Mouse (Mus musculus) midbrain, embryonic 15.5 days (tissue): ENCODE data around the gene Igsf21. TPM values are rescaled to one million over a fixed set of nuclear protein-coding genes. Genes with fewer than 3 reads are reported as not detected.

Experiments used
- ATAC-seq: fragments of 200-750 bp; cut with Nextera tagmentation; replicated peaks from 2 replicates; pipeline ENCODE4 v1.8.0; 2017; ENCODE audit warnings: moderate TSS enrichment
- H3K27ac ChIP-seq: fragments of 300-500 bp; sonication (generic); 2 replicates; pipeline ENCODE4 v1.5.1; 2015; ENCODE audit warnings: mild to moderate bottlenecking, inconsistent platforms
- H3K27me3 ChIP-seq: fragments of 300-500 bp; sonication (generic); replicated peaks from 2 replicates; pipeline ENCODE4 v1.6.1; 2015; ENCODE audit warnings: inconsistent platforms
- H3K36me3 ChIP-seq: fragments of 300-500 bp; sonication (generic); replicated peaks from 2 replicates; pipeline ENCODE4 v1.6.1; 2015; ENCODE audit warnings: inconsistent platforms
- H3K4me1 ChIP-seq: fragments of 300-500 bp; sonication (generic); 2 replicates; pipeline ENCODE4 v1.6.1; 2015; ENCODE audit warnings: inconsistent platforms
- H3K4me2 ChIP-seq: fragments of 300-500 bp; sonication (generic); 2 replicates; pipeline ENCODE4 v1.6.1; 2015; ENCODE audit warnings: inconsistent platforms, mild to moderate bottlenecking, moderate library complexity
- H3K4me3 ChIP-seq: fragments of 300-500 bp; sonication (generic); 2 replicates; pipeline ENCODE4 v1.5.1; 2015; ENCODE audit warnings: mild to moderate bottlenecking, inconsistent platforms
- H3K9ac ChIP-seq: fragments of 300-500 bp; sonication (generic); 2 replicates; pipeline ENCODE4 v1.6.1; 2015; ENCODE audit warnings: mild to moderate bottlenecking, inconsistent platforms
- H3K9me3 ChIP-seq: fragments of 300-500 bp; sonication (generic); 2 replicates; pipeline ENCODE4 v1.6.1; 2016; ENCODE audit warnings: inconsistent platforms
- WGBS: fragments of 180-500 bp; shearing (Covaris S2); methylation state at CpG from one replicate; pipeline ENCODE4 v1.1.7; 2015; ENCODE audit warnings: mixed read lengths; 5-methylcytosine and 5-hydroxymethylcytosine counted together
- polyA plus RNA-seq: library from polyadenylated mRNA; unstranded; fragments of >200 nt; fragmentation: Nextera tagmentation; extraction: Ambion mirVana; gene quantifications from 2 replicates; pipeline ENCODE4 v1.2.1, GENCODE M21; 2015

Igsf21 gene
- polyA plus RNA-seq, 1 experiment from 2014 or later, result 96.3 TPM

- no peak overlapping the region for H3K4me3 ChIP-seq
- no peak overlapping the region for H3K4me2 ChIP-seq
- no peak overlapping the region for H3K9ac ChIP-seq
- peaks cover 32% of the 10 kb centered on the region for H3K4me1 ChIP-seq
- no peak for ATAC-seq
- no peaks in the 10 kb centered on the region for H3K9me3 ChIP-seq
- no peaks in the 10 kb centered on the region for H3K36me3 ChIP-seq
- H3K27me3 ChIP-seq, result no peaks in the 10 kb centered on the region
- no peak overlapping the region for H3K27ac ChIP-seq
- 50% methylated on average over 6 of the region's 7 CpGs for WGBS
Measured at GRCm38 (mm10) chr4:140227837-140228236, 18.7 kb downstream of the Igsf21 start.

GRCm38 (mm10) chr4:140225204-140225603, 21.4 kb downstream of the Igsf21 start:
- no peaks in the 10 kb centered on the region for H3K36me3 ChIP-seq
- H3K27me3 ChIP-seq, result no peaks in the 10 kb centered on the region
- H3K4me2 ChIP-seq, result no peak overlapping the region
- WGBS, result 83% methylated on average over 9 of the region's 9 CpGs
- peaks cover 55% of the 10 kb centered on the region for H3K4me1 ChIP-seq
- no peak overlapping the region for H3K4me3 ChIP-seq
- H3K9ac ChIP-seq, result no peak overlapping the region
- H3K27ac ChIP-seq, result no peak overlapping the region
- ATAC-seq, result no peak
- H3K9me3 ChIP-seq, result no peaks in the 10 kb centered on the region

GRCm38 (mm10) chr4:140224451-140224850, 22.1 kb downstream of the Igsf21 start:
- H3K36me3 ChIP-seq, result no peaks in the 10 kb centered on the region
- H3K4me3 ChIP-seq, result no peak overlapping the region
- 79% methylated on average over 7 of the region's 7 CpGs for WGBS
- H3K27me3 ChIP-seq, result no peaks in the 10 kb centered on the region
- no peak overlapping the region for H3K27ac ChIP-seq
- no peak overlapping the region for H3K4me2 ChIP-seq
- H3K9ac ChIP-seq, result no peak overlapping the region
- ATAC-seq, result no peak
- H3K9me3 ChIP-seq, result no peaks in the 10 kb centered on the region
- H3K4me1 ChIP-seq, result peaks cover 63% of the 10 kb centered on the region

GRCm38 (mm10) chr4:140223067-140223466, 23.5 kb downstream of the Igsf21 start:
- H3K4me3 ChIP-seq, result no peak overlapping the region
- no peak overlapping the region for H3K9ac ChIP-seq
- H3K9me3 ChIP-seq, result no peaks in the 10 kb centered on the region
- H3K27me3 ChIP-seq, result no peaks in the 10 kb centered on the region
- H3K4me1 ChIP-seq, result peaks cover 72% of the 10 kb centered on the region
- no peak overlapping the region for H3K4me2 ChIP-seq
- H3K36me3 ChIP-seq, result no peaks in the 10 kb centered on the region
- WGBS, result 37% methylated on average over 12 of the region's 12 CpGs
- no peak overlapping the region for H3K27ac ChIP-seq
- no peak for ATAC-seq

GRCm38 (mm10) chr4:140220326-140221093, 26.1 kb downstream of the Igsf21 start:
- H3K9ac ChIP-seq, result no peak overlapping the region
- no peak overlapping the region for H3K4me2 ChIP-seq
- no peak overlapping the region for H3K4me3 ChIP-seq
- H3K36me3 ChIP-seq, result no peaks in the 10 kb centered on the region
- H3K4me1 ChIP-seq, result peaks cover 68% of the 10 kb centered on the region
- no peak for ATAC-seq
- H3K9me3 ChIP-seq, result no peaks in the 10 kb centered on the region
- 32% methylated on average over 22 of the region's 22 CpGs for WGBS
- no peaks in the 10 kb centered on the region for H3K27me3 ChIP-seq
- H3K27ac ChIP-seq, result peak overlapping the region; percentile 7

- Histone ChIP-seq H3K9ac (no peak overlapping the region), H3K4me1 (peaks cover 69% of the 10 kb centered on the region), H3K27ac (peak overlapping the region; percentile 50), H3K4me3 (no peak overlapping the region), H3K9me3 (no peaks in the 10 kb centered on the region), H3K27me3 (no peaks in the 10 kb centered on the region), H3K36me3 (no peaks in the 10 kb centered on the region), H3K4me2 (no peak overlapping the region)
- peak; percentile 58; the same call in 1 of the 2 replicates for ATAC-seq
- whole genome bisulfite sequencing, result 32% methylated on average over 17 of the region's 17 CpGs
Measured at GRCm38 (mm10) chr4:140218853-140219852, 27.4 kb downstream of the Igsf21 start.

GRCm38 (mm10) chr4:140218384-140218783, 28.2 kb downstream of the Igsf21 start:
- no peaks in the 10 kb centered on the region for H3K36me3 ChIP-seq
- H3K4me1 ChIP-seq, result peaks cover 61% of the 10 kb centered on the region
- no peak overlapping the region for H3K4me3 ChIP-seq
- H3K9ac ChIP-seq, result no peak overlapping the region
- ATAC-seq, result peak; percentile 64
- 35% methylated on average over 5 of the region's 5 CpGs for WGBS
- no peaks in the 10 kb centered on the region for H3K9me3 ChIP-seq
- no peaks in the 10 kb centered on the region for H3K27me3 ChIP-seq
- no peak overlapping the region for H3K4me2 ChIP-seq
- H3K27ac ChIP-seq, result peak overlapping the region; percentile 50

- Histone ChIP-seq H3K9ac (no peak overlapping the region), H3K4me2 (no peak overlapping the region), H3K27ac (peak overlapping the region; percentile 50), H3K27me3 (no peaks in the 10 kb centered on the region), H3K4me1 (peaks cover 57% of the 10 kb centered on the region), H3K9me3 (no peaks in the 10 kb centered on the region), H3K4me3 (no peak overlapping the region), H3K36me3 (no peaks in the 10 kb centered on the region)
- peak; percentile 12; the same call in 1 of the 2 replicates for ATAC-seq
- 36% methylated on average over 8 of the region's 8 CpGs for WGBS
Measured at GRCm38 (mm10) chr4:140217934-140218333, 28.6 kb downstream of the Igsf21 start.

- Histone ChIP-seq H3K4me2 (no peak overlapping the region), H3K36me3 (no peaks in the 10 kb centered on the region), H3K9me3 (no peaks in the 10 kb centered on the region), H3K9ac (no peak overlapping the region), H3K27me3 (no peaks in the 10 kb centered on the region), H3K27ac (no peak overlapping the region), H3K4me1 (peaks cover 56% of the 10 kb centered on the region), H3K4me3 (no peak overlapping the region)
- WGBS, result 84% methylated on average over 8 of the region's 8 CpGs
- ATAC-seq, result no peak
Measured at GRCm38 (mm10) chr4:140216096-140216495, 30.5 kb downstream of the Igsf21 start.

- no peak overlapping the region for H3K4me3 ChIP-seq
- H3K9ac ChIP-seq, result no peak overlapping the region
- no peaks in the 10 kb centered on the region for H3K9me3 ChIP-seq
- H3K27me3 ChIP-seq, result no peaks in the 10 kb centered on the region
- H3K4me1 ChIP-seq, result peaks cover 52% of the 10 kb centered on the region
- 67% methylated on average over 9 of the region's 9 CpGs for WGBS
- H3K36me3 ChIP-seq, result no peaks in the 10 kb centered on the region
- H3K27ac ChIP-seq, result no peak overlapping the region
- no peak for ATAC-seq
- H3K4me2 ChIP-seq, result no peak overlapping the region
Measured at GRCm38 (mm10) chr4:140215205-140215604, 31.4 kb downstream of the Igsf21 start.

- no peaks in the 10 kb centered on the region for H3K9me3 ChIP-seq
- H3K27me3 ChIP-seq, result no peaks in the 10 kb centered on the region
- ATAC-seq, result no peak
- H3K4me3 ChIP-seq, result no peak overlapping the region
- no peak overlapping the region for H3K27ac ChIP-seq
- no peaks in the 10 kb centered on the region for H3K36me3 ChIP-seq
- no peak overlapping the region for H3K9ac ChIP-seq
- 60% methylated on average over 14 of the region's 14 CpGs for WGBS
- H3K4me2 ChIP-seq, result no peak overlapping the region
- peaks cover 49% of the 10 kb centered on the region for H3K4me1 ChIP-seq
Measured at GRCm38 (mm10) chr4:140214406-140214805, 32.2 kb downstream of the Igsf21 start.

- WGBS, result 33% methylated on average over 11 of the region's 11 CpGs
- H3K4me3 ChIP-seq, result no peak overlapping the region
- H3K9ac ChIP-seq, result no peak overlapping the region
- ATAC-seq, result peak; percentile 24; the same call in 1 of the 2 replicates
- no peaks in the 10 kb centered on the region for H3K27me3 ChIP-seq
- no peaks in the 10 kb centered on the region for H3K9me3 ChIP-seq
- H3K36me3 ChIP-seq, result no peaks in the 10 kb centered on the region
- no peak overlapping the region for H3K4me2 ChIP-seq
- H3K27ac ChIP-seq, result peak overlapping the region; percentile 32; the same call in 1 of the 2 replicates
- H3K4me1 ChIP-seq, result peaks cover 39% of the 10 kb centered on the region
Measured at GRCm38 (mm10) chr4:140210129-140210890, 36.3 kb downstream of the Igsf21 start.
